Mouse (Mus musculus): ENCODE measurements around the gene Defb26.
A peak's percentile ranks its signal among the peaks of the same experiment; 100 is the strongest.

The Defb26 gene

GRCm38 (mm10) chr2:152511592-152511991, at the start of gene Defb26:
Gene Defb26, minus strand, starts transcription at chr2:152511692.
- 0 out of 2 replicates have a peak, but pooled peaks cover 6% of the 10 kb centered on the region for H3K27me3 ChIP-seq (ENCODE audit: insufficient read depth, low read length)
- no peak for TF ChIP-seq POU5F1 (IDR thresholded peaks at IDR 0.05; ENCODE audit: borderline replicate concordance, low read length)
- TF ChIP-seq NANOG (IDR thresholded peaks at IDR 0.05; ENCODE audit: borderline replicate concordance, low read length): no peak
- no peak for TF ChIP-seq CTCF (conservative IDR thresholded peaks at IDR 0.05; ENCODE audit: low read length)

DNA sequence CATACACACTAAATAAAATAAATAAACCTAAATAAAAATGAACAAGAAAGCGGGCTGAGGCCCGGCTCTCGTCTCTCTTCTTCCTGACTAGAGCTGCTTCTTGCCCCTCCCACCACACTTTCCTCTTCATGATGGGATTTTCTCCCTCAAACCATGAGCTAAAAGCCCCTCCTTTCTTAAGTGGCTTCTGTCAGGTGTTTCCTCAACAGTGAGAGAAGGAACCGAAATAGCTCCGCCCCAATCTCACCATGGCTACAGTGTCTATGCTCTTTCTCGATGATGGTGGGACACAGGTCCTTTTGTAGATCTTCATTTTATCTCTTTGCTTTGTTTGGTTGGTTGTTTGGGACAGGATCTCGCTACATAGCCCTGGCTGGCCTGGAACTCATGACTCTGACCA, 45.2 kb upstream of the Defb26 start:
- no peak for TF ChIP-seq CTCF (conservative IDR thresholded peaks at IDR 0.05; ENCODE audit: low read length)
- no peak for TF ChIP-seq NANOG (IDR thresholded peaks at IDR 0.05; ENCODE audit: borderline replicate concordance, low read length)
- H3K27me3 ChIP-seq (ENCODE audit: insufficient read depth, low read length): peaks cover 7% of the 10 kb centered on the region; the same call in 1 of the 2 replicates
- no peaks in the 10 kb centered on the region for H3K36me3 ChIP-seq (ENCODE audit: insufficient read depth, low read length)
- no peaks in the 10 kb centered on the region; the same call in 1 of the 2 replicates for H3K9me3 ChIP-seq (ENCODE audit: low read length)
- H3K4me1 ChIP-seq (replicated peaks; ENCODE audit: low read depth, low read length): peaks cover 14% of the 10 kb centered on the region
- H3K4me3 ChIP-seq (replicated peaks; ENCODE audit: low read length): no peak overlapping the region

More at GRCm38 (mm10) chr2:152511592-152511991, at the start of gene Defb26:
- no peaks in the 10 kb centered on the region for H3K9me3 ChIP-seq (ENCODE audit: low read length)
- H3K36me3 ChIP-seq (ENCODE audit: insufficient read depth, low read length): no peaks in the 10 kb centered on the region
- H3K4me3 ChIP-seq (replicated peaks; ENCODE audit: low read length): no peak within 1 kb of the TSS
- no peaks in the 10 kb centered on the region for H3K4me1 ChIP-seq (replicated peaks; ENCODE audit: low read depth, low read length)

DNA sequence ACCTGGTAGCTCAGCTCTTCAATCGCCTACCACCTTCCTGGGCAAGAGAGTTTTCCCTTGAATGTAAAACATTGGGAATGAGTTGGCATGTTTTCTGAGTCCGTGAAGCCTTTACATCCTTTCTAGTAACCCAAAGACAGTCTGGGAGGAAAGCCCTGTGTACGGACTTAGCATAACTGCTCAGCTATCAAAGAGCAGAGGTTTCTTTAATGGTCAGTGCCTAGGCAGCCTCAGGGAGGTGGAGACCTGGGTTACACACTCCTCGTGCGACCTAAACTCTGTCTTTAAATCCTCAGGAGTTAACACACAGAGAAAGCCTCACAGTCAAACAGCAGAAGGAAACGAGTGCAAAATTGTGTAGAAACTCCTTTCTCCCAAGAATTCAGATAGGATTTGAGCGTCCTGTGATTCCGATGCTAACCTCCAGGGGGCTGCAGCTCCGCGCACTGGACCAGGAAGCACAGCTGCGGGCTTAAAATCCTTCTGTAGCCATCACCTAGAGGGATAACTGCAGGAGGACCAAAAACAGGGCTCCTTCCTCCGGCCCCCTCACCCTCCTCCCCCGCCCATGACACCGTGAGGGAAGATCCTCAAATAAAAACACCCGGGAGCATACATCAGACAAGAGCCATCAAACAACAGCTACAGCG, 42.4 kb upstream of the Defb26 start:
- Histone ChIP-seq H3K4me1 (replicated peaks; ENCODE audit: low read depth, low read length) (peaks cover 10% of the 10 kb centered on the region), H3K36me3 (ENCODE audit: insufficient read depth, low read length) (no peaks in the 10 kb centered on the region), H3K4me3 (replicated peaks; ENCODE audit: low read length) (no peak overlapping the region), H3K9me3 (ENCODE audit: low read length) (no peaks in the 10 kb centered on the region), H3K27me3 (ENCODE audit: insufficient read depth, low read length) (peaks cover 7% of the 10 kb centered on the region; the same call in 1 of the 2 replicates)
- TF ChIP-seq CTCF (conservative IDR thresholded peaks at IDR 0.05; ENCODE audit: low read length) (peak; percentile 91), POU5F1 (IDR thresholded peaks at IDR 0.05; ENCODE audit: borderline replicate concordance, low read length) (no peak), NANOG (IDR thresholded peaks at IDR 0.05; ENCODE audit: borderline replicate concordance, low read length) (no peak)

- H3K9me3 ChIP-seq (ENCODE audit: low read length): no peaks in the 10 kb centered on the region
- no peaks in the 10 kb centered on the region for H3K36me3 ChIP-seq (ENCODE audit: insufficient read depth, low read length)
- H3K4me1 ChIP-seq (replicated peaks; ENCODE audit: low read depth, low read length): peaks cover 15% of the 10 kb centered on the region
- TF ChIP-seq CTCF (conservative IDR thresholded peaks at IDR 0.05; ENCODE audit: low read length) (no peak), NANOG (IDR thresholded peaks at IDR 0.05; ENCODE audit: borderline replicate concordance, low read length) (no peak), POU5F1 (IDR thresholded peaks at IDR 0.05; ENCODE audit: borderline replicate concordance, low read length) (no peak)
- 0 out of 2 replicates have a peak, but pooled peaks cover 2% of the 10 kb centered on the region for H3K27me3 ChIP-seq (ENCODE audit: insufficient read depth, low read length)
- no peak overlapping the region for H3K4me3 ChIP-seq (replicated peaks; ENCODE audit: low read length)
These were observed 36.6 kb upstream of the Defb26 start for GRCm38 (mm10) chr2:152548124-152548523.

GRCm38 (mm10) chr2:152544691-152545090, 33.2 kb upstream of the Defb26 start:
- H3K4me1 ChIP-seq (replicated peaks; ENCODE audit: low read depth, low read length): peaks cover 14% of the 10 kb centered on the region
- no peak overlapping the region for H3K4me3 ChIP-seq (replicated peaks; ENCODE audit: low read length)
- H3K27me3 ChIP-seq (ENCODE audit: insufficient read depth, low read length): 0 out of 2 replicates have a peak, but pooled peaks cover 2% of the 10 kb centered on the region
- TF ChIP-seq POU5F1 (IDR thresholded peaks at IDR 0.05; ENCODE audit: borderline replicate concordance, low read length) (no peak), NANOG (IDR thresholded peaks at IDR 0.05; ENCODE audit: borderline replicate concordance, low read length) (no peak), CTCF (conservative IDR thresholded peaks at IDR 0.05; ENCODE audit: low read length) (peak; percentile 45)
- no peaks in the 10 kb centered on the region for H3K36me3 ChIP-seq (ENCODE audit: insufficient read depth, low read length)
- H3K9me3 ChIP-seq (ENCODE audit: low read length): peaks cover 4% of the 10 kb centered on the region

GRCm38 (mm10) chr2:152543478-152543877, 32.0 kb upstream of the Defb26 start:
- Histone ChIP-seq H3K9me3 (ENCODE audit: low read length) (peaks cover 4% of the 10 kb centered on the region), H3K4me1 (replicated peaks; ENCODE audit: low read depth, low read length) (peaks cover 18% of the 10 kb centered on the region), H3K27me3 (ENCODE audit: insufficient read depth, low read length) (no peaks in the 10 kb centered on the region), H3K36me3 (ENCODE audit: insufficient read depth, low read length) (no peaks in the 10 kb centered on the region), H3K4me3 (replicated peaks; ENCODE audit: low read length) (no peak overlapping the region)
- TF ChIP-seq NANOG (IDR thresholded peaks at IDR 0.05; ENCODE audit: borderline replicate concordance, low read length) (no peak), CTCF (conservative IDR thresholded peaks at IDR 0.05; ENCODE audit: low read length) (no peak), POU5F1 (IDR thresholded peaks at IDR 0.05; ENCODE audit: borderline replicate concordance, low read length) (no peak)

GRCm38 (mm10) chr2:152542897-152543296, 31.4 kb upstream of the Defb26 start:
- Histone ChIP-seq H3K9me3 (ENCODE audit: low read length) (peaks cover 4% of the 10 kb centered on the region), H3K4me3 (replicated peaks; ENCODE audit: low read length) (no peak overlapping the region), H3K4me1 (replicated peaks; ENCODE audit: low read depth, low read length) (peaks cover 18% of the 10 kb centered on the region), H3K36me3 (ENCODE audit: insufficient read depth, low read length) (no peaks in the 10 kb centered on the region), H3K27me3 (ENCODE audit: insufficient read depth, low read length) (no peaks in the 10 kb centered on the region)
- TF ChIP-seq NANOG (IDR thresholded peaks at IDR 0.05; ENCODE audit: borderline replicate concordance, low read length) (no peak), CTCF (conservative IDR thresholded peaks at IDR 0.05; ENCODE audit: low read length) (peak; percentile 60)

- Histone ChIP-seq H3K36me3 (ENCODE audit: insufficient read depth, low read length) (no peaks in the 10 kb centered on the region), H3K27me3 (ENCODE audit: insufficient read depth, low read length) (no peaks in the 10 kb centered on the region), H3K9me3 (ENCODE audit: low read length) (peaks cover 4% of the 10 kb centered on the region), H3K4me1 (replicated peaks; ENCODE audit: low read depth, low read length) (peaks cover 18% of the 10 kb centered on the region), H3K4me3 (replicated peaks; ENCODE audit: low read length) (no peak overlapping the region)
- TF ChIP-seq POU5F1 (IDR thresholded peaks at IDR 0.05; ENCODE audit: borderline replicate concordance, low read length) (no peak), CTCF (conservative IDR thresholded peaks at IDR 0.05; ENCODE audit: low read length) (no peak), NANOG (IDR thresholded peaks at IDR 0.05; ENCODE audit: borderline replicate concordance, low read length) (no peak)
These were observed 30.5 kb upstream of the Defb26 start for GRCm38 (mm10) chr2:152541979-152542378.

All from E14TG2a.4 (cell line).